Mouse (Mus musculus) kidney, embryonic 14.5 days (tissue): ENCODE data around the gene Gmds. TPM values are rescaled to one million over a fixed set of nuclear protein-coding genes. Genes with fewer than 3 reads are reported as not detected.
A peak's percentile ranks its signal among the peaks of the same experiment; 100 is the strongest.

ENCODE experiments used
- ATAC-seq: fragments of 200-750 bp; cut with Nextera tagmentation; 2 replicates; pipeline ENCODE4 v1.8.0; 2017; ENCODE audit warnings: moderate number of reproducible peaks, mild to moderate bottlenecking, moderate TSS enrichment, moderate library complexity; ENCODE audit not compliant: low FRiP score, low TSS enrichment
- H3K27ac ChIP-seq: fragments of 300-500 bp; sonication (generic); 2 replicates; pipeline ENCODE4 v1.5.1; 2014; ENCODE audit warnings: low read depth, mild to moderate bottlenecking, low read length, moderate library complexity, mixed read lengths
- H3K27me3 ChIP-seq: fragments of 300-500 bp; sonication (generic); 2 replicates; pipeline ENCODE4 v1.6.1; 2014; ENCODE audit warnings: mild to moderate bottlenecking, low read length; ENCODE audit not compliant: control insufficient read depth, insufficient read depth
- H3K36me3 ChIP-seq: fragments of 300-500 bp; sonication (generic); 2 replicates; pipeline ENCODE4 v1.6.1; 2014; ENCODE audit warnings: low read length, mixed read lengths; ENCODE audit not compliant: control insufficient read depth, insufficient read depth
- H3K4me1 ChIP-seq: fragments of 300-500 bp; sonication (generic); 2 replicates; pipeline ENCODE4 v1.6.1; 2014; ENCODE audit warnings: low read length, mixed read lengths; ENCODE audit not compliant: control insufficient read depth, insufficient read depth
- H3K4me2 ChIP-seq: fragments of 300-500 bp; sonication (generic); replicated peaks from 2 replicates; pipeline ENCODE4 v1.6.1; 2014; ENCODE audit warnings: low read depth, mild to moderate bottlenecking, low read length
- H3K4me3 ChIP-seq: fragments of 300-500 bp; sonication (generic); 2 replicates; pipeline ENCODE4 v1.5.1; 2014; ENCODE audit warnings: mild to moderate bottlenecking, low read length
- H3K9ac ChIP-seq: fragments of 300-500 bp; sonication (generic); 2 replicates; pipeline ENCODE4 v1.6.1; 2014; ENCODE audit warnings: low read depth, mild to moderate bottlenecking, low read length, moderate library complexity
- H3K9me3 ChIP-seq: fragments of 300-500 bp; sonication (generic); 2 replicates; pipeline ENCODE4 v1.6.1; 2016; ENCODE audit warnings: low read length; ENCODE audit not compliant: control insufficient read depth
- WGBS: fragments of 180-500 bp; shearing (Covaris S2); extraction: QIAGEN DNeasy Blood & Tissue Kit; methylation state at CpG from one replicate; pipeline ENCODE4 v1.1.7; 2014; 5-methylcytosine and 5-hydroxymethylcytosine counted together
- polyA plus RNA-seq: library from polyadenylated mRNA; unstranded; fragments of >200 nt; fragmentation: Nextera tagmentation; extraction: Ambion mirVana; gene quantifications from 2 replicates; pipeline ENCODE4 v1.2.1, GENCODE M21; 2014

Gene Gmds
- polyA plus RNA-seq, 1 experiment from 2014 or later, result 38.6 TPM

DNA sequence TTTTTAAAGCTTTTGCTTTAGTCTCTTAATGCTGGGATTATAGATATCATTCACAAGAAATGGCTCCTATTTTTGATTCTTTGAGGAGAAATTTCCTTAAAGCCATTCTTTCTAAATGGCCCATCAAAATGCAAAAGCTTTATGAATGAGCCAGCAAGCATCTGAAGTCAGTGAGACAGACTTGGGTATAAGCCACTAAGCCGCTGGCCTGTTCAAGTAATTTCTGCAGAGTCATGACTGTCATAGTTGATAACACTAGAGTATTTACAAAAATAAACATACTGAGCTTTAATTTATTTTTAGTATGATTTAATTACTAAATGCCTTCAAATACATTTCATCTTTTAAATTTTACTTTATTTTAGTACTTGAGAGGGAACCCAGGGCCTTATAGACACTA, 297.7 kb downstream of the Gmds start:
- Histone ChIP-seq H3K4me3 (no peak overlapping the region), H3K9me3 (no peaks in the 10 kb centered on the region), H3K4me1 (no peaks in the 10 kb centered on the region), H3K27me3 (no peaks in the 10 kb centered on the region), H3K4me2 (no peak overlapping the region), H3K27ac (no peak overlapping the region), H3K9ac (no peak overlapping the region), H3K36me3 (no peaks in the 10 kb centered on the region)
- 94% methylated on average over 1 of the region's 1 CpGs for WGBS
- ATAC-seq, result no peak

DNA sequence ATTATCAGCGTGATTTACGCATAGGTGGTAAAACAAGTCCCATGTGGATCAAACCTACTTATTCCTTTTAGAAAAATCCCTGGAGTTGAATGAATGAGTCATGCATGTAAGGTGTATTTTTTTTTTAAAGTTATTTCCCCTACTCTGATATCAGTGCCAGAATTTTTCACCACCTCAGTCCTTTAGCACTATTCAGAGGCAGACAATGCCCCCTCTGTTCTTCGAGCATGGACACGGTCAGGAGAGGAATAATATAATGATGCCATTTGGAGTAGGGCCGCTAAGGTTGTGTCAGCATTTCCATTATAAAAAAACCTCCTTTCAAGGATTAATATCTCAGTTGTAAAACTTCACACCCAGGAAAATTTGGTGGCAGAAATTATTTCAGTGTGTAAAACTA, 301.6 kb downstream of the Gmds start:
- no peaks in the 10 kb centered on the region for H3K36me3 ChIP-seq
- H3K4me1 ChIP-seq, result peaks cover 7% of the 10 kb centered on the region; the same call in 1 of the 2 replicates
- H3K4me3 ChIP-seq, result no peak overlapping the region
- no peak overlapping the region for H3K27ac ChIP-seq
- WGBS, result 74% methylated on average over 5 of the region's 5 CpGs
- no peaks in the 10 kb centered on the region for H3K9me3 ChIP-seq
- no peak overlapping the region for H3K9ac ChIP-seq
- H3K27me3 ChIP-seq, result no peaks in the 10 kb centered on the region
- ATAC-seq, result no peak
- H3K4me2 ChIP-seq, result no peak overlapping the region

DNA sequence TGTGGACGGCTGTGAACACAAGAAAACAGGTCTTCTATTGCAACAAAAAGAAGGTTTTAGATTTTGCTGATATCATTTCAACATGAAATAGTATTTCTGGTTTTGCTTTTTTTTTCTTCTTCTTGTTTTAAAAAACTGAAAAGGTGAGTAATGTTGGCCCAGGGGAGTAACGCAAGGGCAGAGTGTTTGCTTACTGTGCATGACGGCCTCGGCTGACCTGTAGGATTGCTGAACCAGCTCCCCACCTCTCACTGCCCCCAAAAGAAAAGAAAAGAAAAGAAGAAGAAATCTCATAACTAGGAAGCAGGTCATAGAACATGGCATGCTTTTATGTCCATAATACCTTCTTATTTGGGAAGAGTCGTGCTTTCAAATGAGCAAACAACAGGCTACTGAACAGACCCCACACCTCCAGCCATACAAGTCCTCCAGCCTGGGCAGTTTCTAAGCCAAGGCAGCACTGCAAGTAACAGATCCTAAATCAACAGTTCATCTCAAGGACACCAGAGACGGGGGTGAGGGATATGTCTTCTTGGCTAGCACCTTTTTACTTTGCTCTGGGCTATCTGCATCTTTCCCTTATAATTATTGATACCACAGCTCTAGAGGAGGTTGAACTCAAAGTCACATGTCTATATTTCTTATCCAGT, 303.6 kb downstream of the Gmds start:
- Histone ChIP-seq H3K4me2 (no peak overlapping the region), H3K9me3 (no peaks in the 10 kb centered on the region), H3K4me3 (no peak overlapping the region), H3K27ac (peak overlapping the region; percentile 15; the same call in 1 of the 2 replicates), H3K36me3 (no peaks in the 10 kb centered on the region), H3K4me1 (peaks cover 7% of the 10 kb centered on the region; the same call in 1 of the 2 replicates), H3K27me3 (no peaks in the 10 kb centered on the region), H3K9ac (no peak overlapping the region)
- peak; percentile 74; the same call in 1 of the 2 replicates for ATAC-seq
- 14% methylated on average over 6 of the region's 6 CpGs for WGBS

DNA sequence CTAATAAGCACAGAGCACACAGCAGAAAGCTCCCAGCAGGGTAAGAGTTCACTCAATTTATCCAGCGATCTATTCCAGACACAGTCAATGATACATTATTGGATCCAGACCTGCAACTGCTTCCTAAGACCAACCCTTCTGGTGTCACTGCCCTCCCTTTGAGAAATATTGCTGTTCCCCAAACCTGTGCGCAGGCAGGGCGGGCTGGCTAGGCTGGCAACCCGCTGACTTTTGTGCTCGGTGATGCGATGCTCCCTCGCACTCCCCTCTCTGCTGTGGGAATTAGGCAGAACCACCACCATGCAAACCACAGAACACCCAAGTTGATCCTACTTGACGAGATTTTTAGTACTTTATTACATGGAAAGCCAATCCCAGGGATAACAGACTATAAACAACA, 304.4 kb downstream of the Gmds start:
- Histone ChIP-seq H3K4me3 (no peak overlapping the region), H3K27ac (no peak overlapping the region), H3K27me3 (no peaks in the 10 kb centered on the region), H3K9ac (no peak overlapping the region), H3K4me1 (peaks cover 7% of the 10 kb centered on the region; the same call in 1 of the 2 replicates), H3K36me3 (no peaks in the 10 kb centered on the region), H3K9me3 (no peaks in the 10 kb centered on the region), H3K4me2 (no peak overlapping the region)
- WGBS, result 10% methylated on average over 8 of the region's 8 CpGs
- ATAC-seq, result peak; percentile 92

DNA sequence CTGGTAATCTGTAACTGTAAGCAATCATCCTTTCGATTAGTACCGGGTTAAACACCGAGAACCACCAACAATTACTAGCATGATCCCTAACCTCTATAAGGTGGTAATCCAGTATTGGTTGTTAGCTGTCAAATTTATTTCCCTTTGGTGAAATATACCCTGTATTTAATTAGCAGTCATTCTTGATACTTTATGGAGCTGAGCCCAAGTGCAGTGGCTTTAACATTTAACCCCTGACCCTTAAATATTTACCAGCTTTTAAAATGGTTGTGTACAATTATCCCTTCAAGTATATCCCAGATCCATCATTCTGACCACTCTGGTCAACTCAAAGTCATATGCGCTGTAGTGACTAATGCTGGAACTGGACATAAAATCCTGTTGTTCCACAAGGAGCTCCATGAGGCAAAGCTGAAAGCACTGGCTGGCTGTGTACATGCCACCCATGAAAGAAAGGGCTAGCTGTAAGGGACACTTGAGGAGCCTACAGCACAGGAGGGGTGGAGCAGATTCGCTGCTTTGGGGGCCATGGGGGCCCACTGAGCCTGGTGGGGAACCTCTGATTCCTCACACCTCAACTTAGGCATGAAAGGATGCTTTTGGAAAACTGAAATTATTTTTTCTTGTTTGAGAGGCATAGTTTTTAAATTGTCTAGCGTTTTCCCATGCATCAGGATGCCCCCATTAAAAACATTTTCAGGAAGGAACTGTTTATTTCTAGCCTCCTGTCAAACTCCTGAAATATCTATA, 312.1 kb downstream of the Gmds start:
- Histone ChIP-seq H3K36me3 (no peaks in the 10 kb centered on the region), H3K9ac (no peak overlapping the region), H3K27me3 (no peaks in the 10 kb centered on the region), H3K4me2 (no peak overlapping the region), H3K4me3 (no peak overlapping the region), H3K4me1 (peaks cover 21% of the 10 kb centered on the region), H3K9me3 (no peaks in the 10 kb centered on the region), H3K27ac (no peak overlapping the region)
- 28% methylated on average over 6 of the region's 6 CpGs for WGBS
- no peak for ATAC-seq

DNA sequence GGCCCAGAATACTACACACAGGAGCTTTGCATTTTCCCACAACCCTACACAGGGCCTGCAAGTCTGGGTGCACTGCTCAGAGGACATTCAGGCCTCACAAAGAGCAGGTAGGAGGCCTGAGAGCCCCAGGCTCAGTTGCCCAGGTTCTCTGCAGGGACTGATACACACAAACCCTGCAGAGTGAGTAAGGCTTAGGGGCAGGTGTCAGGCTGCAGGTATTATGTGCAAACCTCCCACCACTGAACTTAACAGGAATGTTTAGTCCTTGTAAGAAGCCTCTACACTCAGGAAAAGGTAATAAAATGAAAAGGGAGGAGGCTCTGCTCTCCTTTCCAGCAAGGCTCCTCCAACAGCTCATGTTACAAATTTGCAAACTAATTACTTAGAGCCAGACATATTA, 313.7 kb downstream of the Gmds start:
- peaks cover 22% of the 10 kb centered on the region for H3K4me1 ChIP-seq
- no peaks in the 10 kb centered on the region for H3K9me3 ChIP-seq
- no peak overlapping the region for H3K9ac ChIP-seq
- no peaks in the 10 kb centered on the region for H3K36me3 ChIP-seq
- H3K27me3 ChIP-seq, result no peaks in the 10 kb centered on the region
- H3K4me2 ChIP-seq, result no peak overlapping the region
- ATAC-seq, result peak; percentile 76
- H3K27ac ChIP-seq, result peak overlapping the region; percentile 73; the same call in 1 of the 2 replicates
- H3K4me3 ChIP-seq, result no peak overlapping the region

DNA sequence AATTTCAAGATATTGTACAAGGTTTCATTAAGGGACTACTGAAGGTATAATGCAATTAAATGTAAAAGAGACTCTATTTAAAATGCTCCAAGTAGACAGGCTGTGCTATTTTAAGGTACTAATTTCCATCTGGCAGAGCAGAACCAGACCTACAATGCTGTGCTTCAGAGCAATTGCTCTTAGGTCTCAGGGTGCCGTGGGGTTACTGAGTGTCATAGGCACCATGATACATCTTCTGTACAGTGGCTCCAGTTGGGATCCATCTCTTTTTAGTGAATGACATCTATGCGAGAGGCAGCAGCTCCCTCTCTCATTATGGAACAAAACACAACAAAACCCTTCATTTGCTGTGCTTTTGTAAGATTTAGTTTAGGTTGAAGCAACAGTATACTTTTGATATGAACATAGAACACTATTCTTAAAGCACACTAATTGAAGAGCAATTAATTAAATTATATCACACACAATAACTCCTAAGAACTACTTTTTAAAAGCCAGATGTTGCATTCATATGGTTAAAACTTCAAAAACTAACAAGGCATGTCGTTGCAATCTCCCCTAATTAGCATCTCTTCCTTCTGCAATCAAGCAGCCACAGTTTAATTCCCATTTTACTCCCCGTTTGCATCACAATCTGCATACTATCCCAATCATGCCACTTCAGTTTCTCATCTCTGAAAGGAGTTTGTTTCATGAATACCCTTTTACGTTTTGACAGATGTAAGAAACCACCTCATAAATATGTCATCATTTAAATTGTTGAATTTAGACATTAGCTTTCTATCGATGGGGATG, 317.9 kb downstream of the Gmds start:
- Histone ChIP-seq H3K27me3 (no peaks in the 10 kb centered on the region), H3K9me3 (no peaks in the 10 kb centered on the region), H3K27ac (no peak overlapping the region), H3K4me3 (no peak overlapping the region), H3K36me3 (no peaks in the 10 kb centered on the region), H3K4me2 (no peak overlapping the region), H3K9ac (no peak overlapping the region), H3K4me1 (peaks cover 30% of the 10 kb centered on the region)
- no peak for ATAC-seq
- 39% methylated on average over 6 of the region's 6 CpGs for WGBS

DNA sequence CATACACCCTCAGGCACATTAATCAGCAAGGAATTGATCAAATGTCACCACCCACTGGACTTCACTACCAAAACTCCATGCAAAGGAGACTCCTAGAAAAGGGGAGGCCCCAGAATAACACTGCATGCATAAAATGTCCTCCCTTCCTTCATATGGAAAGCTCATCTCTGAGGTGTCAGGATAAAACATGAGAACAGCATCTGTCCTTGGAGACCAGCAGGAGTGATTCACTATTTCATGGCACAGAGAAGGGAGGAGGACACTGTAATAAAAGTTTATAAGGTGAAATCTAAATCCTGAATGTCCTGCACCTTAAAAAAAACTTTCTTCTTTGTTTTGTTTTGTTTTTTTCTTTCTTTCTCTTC, 319.3 kb downstream of the Gmds start:
- peak; percentile 91 for ATAC-seq
- Histone ChIP-seq H3K4me3 (no peak overlapping the region), H3K27ac (peak overlapping the region; percentile 4; the same call in 1 of the 2 replicates), H3K4me1 (peaks cover 20% of the 10 kb centered on the region), H3K9ac (no peak overlapping the region), H3K9me3 (no peaks in the 10 kb centered on the region), H3K36me3 (no peaks in the 10 kb centered on the region), H3K4me2 (no peak overlapping the region), H3K27me3 (no peaks in the 10 kb centered on the region)
